Mouse (Mus musculus): ENCODE data around the gene Gm15557. TPM values are rescaled to one million over a fixed set of nuclear protein-coding genes. Genes with fewer than 3 reads are reported as not detected.
"Not testable (repeated sequence)": the region's sequence is repeated elsewhere in the genome, so short reads cannot be mapped to it uniquely, and the experiment has no call there.

Gm15557 gene
- polyA plus RNA-seq (2014; fragmentation: Nextera tagmentation; extraction: Ambion mirVana): not detected in 2 replicates

DNA sequence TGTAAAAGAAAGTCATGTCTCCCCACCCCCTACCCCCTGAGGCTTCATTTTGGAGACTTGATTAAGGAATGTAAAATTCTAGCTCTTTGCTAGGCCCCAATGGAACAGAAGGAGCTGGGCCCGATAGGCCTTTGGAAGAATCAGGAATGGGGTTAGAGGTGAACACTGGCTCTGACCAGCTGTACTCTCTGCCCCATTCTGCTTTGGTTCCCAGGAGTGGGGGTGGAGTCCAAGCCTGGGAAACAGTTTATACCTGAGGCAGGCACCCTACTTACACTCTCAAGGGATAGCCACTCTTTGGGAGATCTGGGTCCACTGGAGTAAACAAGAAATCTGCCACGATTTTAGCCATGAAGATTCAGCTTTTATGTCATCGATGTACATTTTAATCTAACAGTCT is at the start of gene Gm15557:
Gm15557 (plus strand) TSS at position 48 of the 400 bp plus-strand sequence.
- DNase-seq (ENCODE audit: low spot score) (no peak), ATAC-seq (ENCODE audit: low read depth) (no peak)
- H3K27ac ChIP-seq (replicated peaks; ENCODE audit: low read depth, low read length): no peak within 1 kb of the TSS
- no peak within 1 kb of the TSS for H3K4me2 ChIP-seq (ENCODE audit: low read depth, low read length)
- peaks cover 20% of the 10 kb centered on the region for H3K4me1 ChIP-seq (ENCODE audit: control insufficient read depth, insufficient read depth, low read length)
- no peaks in the 10 kb centered on the region for H3K36me3 ChIP-seq (ENCODE audit: control insufficient read depth, insufficient read depth, low read length)
- no peak within 1 kb of the TSS for H3K9ac ChIP-seq (ENCODE audit: low read depth, low read length)
- no peaks in the 10 kb centered on the region for H3K27me3 ChIP-seq (replicated peaks; ENCODE audit: control insufficient read depth, insufficient read depth, low read length)
- H3K4me3 ChIP-seq (ENCODE audit: low read depth, low read length): no peak within 1 kb of the TSS
- H3K9me3 ChIP-seq (ENCODE audit: control insufficient read depth, low read length): no peaks in the 10 kb centered on the region
- 79% methylated on average over 3 of the region's 3 CpGs for WGBS

DNA sequence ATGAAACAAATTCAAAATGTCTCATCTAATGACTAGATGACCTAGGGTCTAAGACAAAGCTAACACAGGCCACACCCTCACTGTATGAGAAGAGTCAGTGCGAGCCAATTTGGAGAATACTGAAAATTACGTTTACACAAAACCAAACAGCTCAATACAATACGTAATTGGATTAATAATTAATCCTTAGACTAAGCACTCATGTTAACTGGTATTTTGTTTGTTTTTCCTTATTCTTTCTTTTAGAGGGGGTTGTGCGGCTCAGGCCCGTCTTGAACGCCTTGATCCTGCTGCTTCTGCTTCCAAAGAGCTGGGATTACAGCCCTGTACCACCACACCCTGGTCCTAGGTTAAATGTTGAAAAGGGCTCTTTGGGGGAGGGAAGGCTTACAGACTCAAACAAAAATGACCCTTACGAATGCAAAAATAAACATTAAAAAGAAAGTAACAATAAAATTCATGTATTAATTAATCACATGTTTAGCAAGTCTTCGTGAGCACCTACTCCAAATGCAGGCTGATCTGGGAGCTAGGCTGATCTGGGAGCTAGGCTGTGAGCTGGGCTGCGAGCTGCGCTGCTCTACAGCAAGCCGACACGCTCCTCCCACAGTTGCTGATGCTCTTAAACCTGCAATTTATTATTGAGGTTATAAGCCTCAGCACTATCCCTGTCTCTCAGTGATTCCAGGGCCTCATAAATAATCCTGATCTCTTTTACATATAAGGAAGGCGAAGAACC is 46.1 kb upstream of the Gm15557 start:
- Histone ChIP-seq H3K36me3 (ENCODE audit: control insufficient read depth, insufficient read depth, low read length) (peaks cover 45% of the 10 kb centered on the region), H3K9me3 (ENCODE audit: control insufficient read depth, low read length) (no peaks in the 10 kb centered on the region), H3K4me2 (ENCODE audit: low read depth, low read length) (no peak overlapping the region), H3K4me1 (ENCODE audit: control insufficient read depth, insufficient read depth, low read length) (no peaks in the 10 kb centered on the region), H3K9ac (ENCODE audit: low read depth, low read length) (no peak overlapping the region), H3K4me3 (ENCODE audit: low read depth, low read length) (no peak overlapping the region), H3K27me3 (replicated peaks; ENCODE audit: control insufficient read depth, insufficient read depth, low read length) (no peaks in the 10 kb centered on the region), H3K27ac (replicated peaks; ENCODE audit: low read depth, low read length) (no peak overlapping the region)
- 93% methylated on average over 13 of the region's 13 CpGs for WGBS
- DNase-seq (ENCODE audit: low spot score) (no peak), ATAC-seq (ENCODE audit: low read depth) (no peak)

DNA sequence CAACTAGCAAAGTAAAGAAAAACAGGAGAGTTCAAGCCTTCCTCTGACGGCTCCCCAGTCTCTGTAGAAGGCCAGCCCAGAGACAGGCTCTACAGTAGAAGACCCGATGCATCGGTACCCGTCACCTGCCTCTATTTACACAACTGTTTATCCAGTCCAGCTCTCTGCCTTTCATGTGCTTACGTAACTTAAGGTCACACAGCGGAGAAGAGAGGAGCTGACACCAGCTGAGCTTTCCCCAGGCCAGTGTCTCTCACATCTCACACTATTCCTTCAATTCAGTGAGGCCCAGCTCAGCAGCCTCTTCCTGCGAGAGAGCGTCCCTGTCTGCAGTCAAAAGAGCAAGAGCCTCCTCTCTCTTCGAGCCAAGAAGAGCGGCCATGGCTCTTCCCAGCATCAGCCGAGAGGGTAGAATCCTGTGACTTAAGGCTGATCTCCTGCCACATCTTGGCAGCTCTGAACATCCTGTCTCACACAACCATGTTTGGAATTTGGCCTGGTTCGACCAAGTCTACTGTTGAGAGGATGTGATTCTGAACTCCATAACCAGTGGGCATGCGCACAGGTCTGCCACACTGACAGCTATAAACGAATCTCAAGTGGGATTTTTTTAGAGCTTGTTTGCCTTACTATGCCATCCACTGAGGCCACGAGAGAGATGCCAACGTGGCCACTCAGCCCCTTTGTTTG is 45.3 kb upstream of the Gm15557 start:
- ATAC-seq (ENCODE audit: low read depth): no peak

DNA sequence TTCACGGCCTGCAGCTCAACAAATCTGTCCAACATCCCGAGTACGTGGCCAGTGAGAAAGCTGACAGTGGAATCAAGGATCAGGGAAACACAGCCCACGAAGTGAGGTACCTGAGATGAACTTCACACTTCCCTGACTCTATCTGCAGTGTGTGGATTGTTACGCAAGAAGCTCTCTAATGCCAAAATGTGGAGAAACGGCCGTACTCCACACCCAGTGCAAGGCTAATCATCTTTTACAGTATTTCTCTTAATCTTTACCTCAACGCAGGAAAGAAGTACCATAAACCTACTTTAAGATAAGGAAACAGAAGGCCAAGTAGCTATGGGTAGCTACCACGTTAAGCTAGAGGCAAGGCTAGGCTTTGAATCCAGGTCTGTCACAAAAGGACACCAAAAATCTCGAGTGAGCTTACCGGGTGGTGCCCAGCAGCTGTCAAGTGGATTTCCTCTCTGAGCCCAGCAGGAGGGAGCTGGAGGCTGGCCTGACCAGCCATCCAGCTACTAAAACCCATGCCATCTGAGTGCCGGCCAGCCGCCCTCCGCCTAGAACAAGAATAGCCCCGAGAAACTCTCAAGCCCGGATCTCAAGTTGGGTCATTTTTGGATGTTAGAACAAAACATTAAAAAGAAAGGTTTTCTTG is 37.4 kb upstream of the Gm15557 start:
- H3K4me3 ChIP-seq (ENCODE audit: low read depth, low read length): no peak overlapping the region
- H3K9me3 ChIP-seq (ENCODE audit: control insufficient read depth, low read length): no peaks in the 10 kb centered on the region
- DNase-seq (ENCODE audit: low spot score): no peak
- no peak overlapping the region for H3K9ac ChIP-seq (ENCODE audit: low read depth, low read length)
- no peak overlapping the region for H3K4me2 ChIP-seq (ENCODE audit: low read depth, low read length)
- H3K36me3 ChIP-seq (ENCODE audit: control insufficient read depth, insufficient read depth, low read length): peaks cover 32% of the 10 kb centered on the region
- H3K27ac ChIP-seq (replicated peaks; ENCODE audit: low read depth, low read length): no peak overlapping the region
- no peaks in the 10 kb centered on the region for H3K27me3 ChIP-seq (replicated peaks; ENCODE audit: control insufficient read depth, insufficient read depth, low read length)
- no peaks in the 10 kb centered on the region for H3K4me1 ChIP-seq (ENCODE audit: control insufficient read depth, insufficient read depth, low read length)
- WGBS: 84% methylated on average over 16 of the region's 16 CpGs
- ATAC-seq (ENCODE audit: low read depth): no peak

More for the DNA sequence above, 45.3 kb upstream of the Gm15557 start:
- H3K4me3 ChIP-seq (ENCODE audit: low read depth, low read length): no peak overlapping the region
- H3K4me1 ChIP-seq (ENCODE audit: control insufficient read depth, insufficient read depth, low read length): no peaks in the 10 kb centered on the region
- no peak overlapping the region for H3K9ac ChIP-seq (ENCODE audit: low read depth, low read length)
- H3K36me3 ChIP-seq (ENCODE audit: control insufficient read depth, insufficient read depth, low read length): peaks cover 44% of the 10 kb centered on the region
- H3K27ac ChIP-seq (replicated peaks; ENCODE audit: low read depth, low read length): no peak overlapping the region
- H3K9me3 ChIP-seq (ENCODE audit: control insufficient read depth, low read length): no peaks in the 10 kb centered on the region
- no peaks in the 10 kb centered on the region for H3K27me3 ChIP-seq (replicated peaks; ENCODE audit: control insufficient read depth, insufficient read depth, low read length)
- 90% methylated on average over 16 of the region's 16 CpGs for WGBS
- no peak for DNase-seq (ENCODE audit: low spot score)
- no peak overlapping the region for H3K4me2 ChIP-seq (ENCODE audit: low read depth, low read length)

DNA sequence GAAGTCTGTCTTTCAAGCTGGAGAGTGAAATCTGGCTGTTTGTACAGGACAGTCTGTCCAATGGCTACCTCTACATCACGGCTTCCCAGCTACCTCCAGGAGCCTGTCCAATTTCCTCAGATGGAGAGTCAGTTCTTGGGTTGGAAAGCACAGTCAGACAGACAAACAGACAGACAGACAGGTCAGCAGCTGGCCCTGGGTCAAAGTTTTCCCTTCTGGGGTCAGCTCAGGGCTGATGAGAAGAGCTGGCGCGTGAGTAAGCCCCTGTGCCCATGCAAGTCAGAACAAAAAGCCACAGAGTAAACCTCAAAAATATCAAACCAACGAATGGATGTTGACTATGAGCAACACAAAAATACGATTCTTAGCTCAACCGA is 36.9 kb upstream of the Gm15557 start:
- H3K4me2 ChIP-seq (ENCODE audit: low read depth, low read length): no peak overlapping the region
- no peak overlapping the region for H3K27ac ChIP-seq (replicated peaks; ENCODE audit: low read depth, low read length)
- no peak overlapping the region for H3K9ac ChIP-seq (ENCODE audit: low read depth, low read length)
- no peak overlapping the region for H3K4me3 ChIP-seq (ENCODE audit: low read depth, low read length)
- ATAC-seq (ENCODE audit: low read depth): no peak
- peaks cover 32% of the 10 kb centered on the region; the same call in 1 of the 2 replicates for H3K36me3 ChIP-seq (ENCODE audit: control insufficient read depth, insufficient read depth, low read length)
- 87% methylated on average over 6 of the region's 6 CpGs for WGBS
- no peak for DNase-seq (ENCODE audit: low spot score)
- no peaks in the 10 kb centered on the region for H3K4me1 ChIP-seq (ENCODE audit: control insufficient read depth, insufficient read depth, low read length)
- no peaks in the 10 kb centered on the region for H3K9me3 ChIP-seq (ENCODE audit: control insufficient read depth, low read length)
- H3K27me3 ChIP-seq (replicated peaks; ENCODE audit: control insufficient read depth, insufficient read depth, low read length): no peaks in the 10 kb centered on the region

DNA sequence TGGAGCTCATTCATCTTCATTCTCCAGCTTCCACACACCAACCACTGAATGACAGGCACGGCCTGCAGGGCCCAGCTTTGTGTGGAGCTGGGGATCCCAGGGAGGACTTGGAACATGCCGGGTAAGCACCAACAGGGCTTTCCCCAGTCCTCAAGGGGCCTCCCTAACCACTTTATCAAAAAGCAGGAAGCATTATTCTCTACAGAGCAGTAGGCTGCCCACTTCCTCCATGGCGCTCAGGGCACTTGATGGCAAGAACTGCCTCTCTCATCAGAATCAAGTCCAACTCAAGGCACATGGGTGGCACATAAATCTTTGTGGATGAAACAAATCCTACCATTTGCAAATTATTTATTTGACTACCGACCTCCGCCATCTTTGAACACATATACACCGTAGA is 25.8 kb upstream of the Gm15557 start:
- Histone ChIP-seq H3K4me2 (ENCODE audit: low read depth, low read length) (no peak overlapping the region), H3K27me3 (replicated peaks; ENCODE audit: control insufficient read depth, insufficient read depth, low read length) (no peaks in the 10 kb centered on the region), H3K4me3 (ENCODE audit: low read depth, low read length) (no peak overlapping the region), H3K9ac (ENCODE audit: low read depth, low read length) (no peak overlapping the region), H3K4me1 (ENCODE audit: control insufficient read depth, insufficient read depth, low read length) (no peaks in the 10 kb centered on the region), H3K36me3 (ENCODE audit: control insufficient read depth, insufficient read depth, low read length) (peaks cover 58% of the 10 kb centered on the region), H3K9me3 (ENCODE audit: control insufficient read depth, low read length) (no peaks in the 10 kb centered on the region), H3K27ac (replicated peaks; ENCODE audit: low read depth, low read length) (no peak overlapping the region)
- 88% methylated on average over 6 of the region's 6 CpGs for WGBS
- DNase-seq (ENCODE audit: low spot score): no peak
- ATAC-seq (ENCODE audit: low read depth): no peak

DNA sequence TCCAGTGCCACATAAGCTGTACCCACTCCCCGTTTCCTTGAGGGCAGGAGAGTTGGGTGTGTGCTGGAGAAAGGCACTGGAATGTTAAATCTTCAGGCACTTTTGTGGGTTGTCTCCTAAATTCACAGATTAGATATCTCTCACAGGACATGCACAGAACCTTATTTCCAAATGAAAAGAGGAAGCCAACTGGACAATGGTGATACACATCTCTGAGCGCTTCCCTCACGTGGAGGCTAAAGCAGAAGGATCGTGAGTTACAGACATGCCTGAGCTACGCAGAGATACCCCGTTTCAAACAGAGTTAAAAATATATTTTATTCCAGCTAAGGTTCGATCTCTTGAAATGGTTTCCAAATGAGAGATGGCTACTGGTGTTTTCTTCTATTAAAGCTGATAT is 17.4 kb upstream of the Gm15557 start:
- 96% methylated on average over 7 of the region's 7 CpGs for WGBS
- peaks cover 23% of the 10 kb centered on the region for H3K36me3 ChIP-seq (ENCODE audit: control insufficient read depth, insufficient read depth, low read length)
- ATAC-seq (ENCODE audit: low read depth) (no peak), DNase-seq (ENCODE audit: low spot score) (no peak)
- no peak overlapping the region for H3K27ac ChIP-seq (replicated peaks; ENCODE audit: low read depth, low read length)
- no peaks in the 10 kb centered on the region for H3K27me3 ChIP-seq (replicated peaks; ENCODE audit: control insufficient read depth, insufficient read depth, low read length)
- H3K4me1 ChIP-seq (ENCODE audit: control insufficient read depth, insufficient read depth, low read length): no peaks in the 10 kb centered on the region
- 0 out of 2 replicates have a peak, but pooled peaks cover 3% of the 10 kb centered on the region for H3K9me3 ChIP-seq (ENCODE audit: control insufficient read depth, low read length)
- H3K4me2 ChIP-seq (ENCODE audit: low read depth, low read length): no peak overlapping the region
- H3K4me3 ChIP-seq (ENCODE audit: low read depth, low read length): no peak overlapping the region
- H3K9ac ChIP-seq (ENCODE audit: low read depth, low read length): no peak overlapping the region

DNA sequence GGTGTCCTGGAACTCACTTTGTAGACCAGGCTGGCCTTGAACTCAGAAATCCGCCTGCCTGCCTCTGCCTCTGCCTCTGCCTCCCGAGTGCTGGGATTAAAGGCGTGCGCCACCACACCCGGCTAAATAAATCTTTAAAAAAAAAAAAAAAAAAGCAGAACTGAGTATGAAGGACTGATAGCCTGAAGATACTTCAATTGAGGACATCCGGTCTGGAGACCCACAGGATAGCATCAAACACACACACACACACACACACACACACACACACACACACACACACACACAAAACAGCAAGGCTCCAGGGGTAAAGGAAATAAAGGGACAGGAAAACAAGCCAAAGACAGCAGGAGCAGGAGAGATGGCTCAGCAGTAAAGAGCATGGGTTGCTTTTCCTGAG is 15.3 kb upstream of the Gm15557 start:
- 91% methylated on average over 6 of the region's 6 CpGs for WGBS
- DNase-seq (ENCODE audit: low spot score); H3K4me1 ChIP-seq (ENCODE audit: control insufficient read depth, insufficient read depth, low read length); H3K4me2 ChIP-seq (ENCODE audit: low read depth, low read length); H3K9ac ChIP-seq (ENCODE audit: low read depth, low read length); H3K4me3 ChIP-seq (ENCODE audit: low read depth, low read length); H3K9me3 ChIP-seq (ENCODE audit: control insufficient read depth, low read length); H3K27ac ChIP-seq (replicated peaks; ENCODE audit: low read depth, low read length); H3K27me3 ChIP-seq (replicated peaks; ENCODE audit: control insufficient read depth, insufficient read depth, low read length); ATAC-seq (ENCODE audit: low read depth): not testable (repeated sequence)
- H3K36me3 ChIP-seq (ENCODE audit: control insufficient read depth, insufficient read depth, low read length): peaks cover 13% of the 10 kb centered on the region

All from embryonic facial prominence, embryonic 14.5 days (tissue).